Mouse (Mus musculus) heart, embryonic 14.5 days (tissue): Measurements from ENCODE around the gene Csf2rb. TPM values are rescaled to one million over a fixed set of nuclear protein-coding genes. Genes with fewer than 3 reads are reported as not detected.
"Not testable (repeated sequence)": the region's sequence is repeated elsewhere in the genome, so short reads cannot be mapped to it uniquely, and the experiment has no call there.

Experiments used
- ATAC-seq: fragments of 200-750 bp; cut with Nextera tagmentation; 2 replicates; pipeline ENCODE4 v1.8.0; 2017; ENCODE audit warnings: low read depth, moderate TSS enrichment; ENCODE audit not compliant: insufficient number of reproducible peaks, insufficient read depth, low FRiP score
- H3K27ac ChIP-seq, 2 experiments: fragments of 200-500 bp in 1 of 2; fragments of 300-500 bp in 1 of 2; sonication (generic) in 1 of 2; replicated peaks in 1 of 2; 2 replicates each; pipeline ENCODE4 v1.5.1; 2012 to 2014; ENCODE audit warnings: low read depth in 2 of 2, low read length in 2 of 2, control low read depth in 1 of 2, mild to moderate bottlenecking in 1 of 2, mixed read lengths in 1 of 2; ENCODE audit not compliant: control insufficient read depth in 1 of 2, insufficient read depth in 1 of 2
- H3K27me3 ChIP-seq: fragments of 300-500 bp; sonication (generic); 2 replicates; pipeline ENCODE4 v1.6.1; 2014; ENCODE audit warnings: mild to moderate bottlenecking, low read length, control low read depth; ENCODE audit not compliant: control insufficient read depth, insufficient read depth
- H3K36me3 ChIP-seq: fragments of 300-500 bp; sonication (generic); 2 replicates; pipeline ENCODE4 v1.6.1; 2014; ENCODE audit warnings: mild to moderate bottlenecking, control low read depth, low read length, mixed read lengths; ENCODE audit not compliant: control insufficient read depth, insufficient read depth
- H3K4me1 ChIP-seq, 2 experiments: fragments of 200-500 bp in 1 of 2; fragments of 300-500 bp in 1 of 2; sonication (generic) in 1 of 2; 2 replicates each; pipeline ENCODE4 v1.6.1; 2012 to 2014; ENCODE audit warnings: low read length in 2 of 2, control low read depth in 1 of 2, mixed read lengths in 1 of 2; ENCODE audit not compliant: control insufficient read depth in 2 of 2, insufficient read depth in 2 of 2
- H3K4me2 ChIP-seq: fragments of 300-500 bp; sonication (generic); 2 replicates; pipeline ENCODE4 v1.6.1; 2014; ENCODE audit warnings: mild to moderate bottlenecking, low read length
- H3K4me3 ChIP-seq, 2 experiments: fragments of 200-500 bp in 1 of 2; fragments of 300-500 bp in 1 of 2; sonication (generic) in 1 of 2; 2 replicates each; pipeline ENCODE4 v1.5.1; 2012 to 2014; ENCODE audit warnings: low read length in 2 of 2, mild to moderate bottlenecking in 2 of 2, control low read depth in 1 of 2, low read depth in 1 of 2, moderate library complexity in 1 of 2; ENCODE audit not compliant: control insufficient read depth in 1 of 2, insufficient read depth in 1 of 2
- H3K9ac ChIP-seq: fragments of 300-500 bp; sonication (generic); 2 replicates; pipeline ENCODE4 v1.6.1; 2014; ENCODE audit warnings: mild to moderate bottlenecking, low read length
- H3K9me3 ChIP-seq: fragments of 300-500 bp; sonication (generic); 2 replicates; pipeline ENCODE4 v1.6.1; 2016; ENCODE audit warnings: low read length, control low read depth; ENCODE audit not compliant: control insufficient read depth
- WGBS: fragments of 180-500 bp; shearing (Covaris S2); extraction: QIAGEN DNeasy Blood & Tissue Kit; methylation state at CpG from one replicate; pipeline ENCODE4 v1.1.7; 2014; 5-methylcytosine and 5-hydroxymethylcytosine counted together
- polyA plus RNA-seq: library from polyadenylated mRNA; unstranded; fragments of >200 nt; fragmentation: Nextera tagmentation; extraction: Ambion mirVana; gene quantifications from 2 replicates; pipeline ENCODE4 v1.2.1, GENCODE M21; 2014

Gene Csf2rb
- polyA plus RNA-seq, 1 experiment from 2014 or later = 0.99 TPM

- not testable (repeated sequence) for H3K4me1 ChIP-seq, H3K27ac ChIP-seq, H3K27me3 ChIP-seq, H3K4me3 ChIP-seq, H3K4me2 ChIP-seq, H3K36me3 ChIP-seq, ATAC-seq, H3K9me3 ChIP-seq, H3K9ac ChIP-seq
- 74% methylated on average over 5 of the region's 5 CpGs for WGBS
These were observed 11.9 kb upstream of the Csf2rb start for GRCm38 (mm10) chr15:78313659-78314058.

GRCm38 (mm10) chr15:78318338-78319171 lies 7.0 kb upstream of the Csf2rb start:
- H3K4me1 ChIP-seq, H3K36me3 ChIP-seq, H3K27me3 ChIP-seq, H3K9me3 ChIP-seq, H3K4me3 ChIP-seq, ATAC-seq, H3K9ac ChIP-seq, H3K27ac ChIP-seq, H3K4me2 ChIP-seq: not testable (repeated sequence)
- WGBS = 57% methylated on average over 2 of the region's 2 CpGs

DNA sequence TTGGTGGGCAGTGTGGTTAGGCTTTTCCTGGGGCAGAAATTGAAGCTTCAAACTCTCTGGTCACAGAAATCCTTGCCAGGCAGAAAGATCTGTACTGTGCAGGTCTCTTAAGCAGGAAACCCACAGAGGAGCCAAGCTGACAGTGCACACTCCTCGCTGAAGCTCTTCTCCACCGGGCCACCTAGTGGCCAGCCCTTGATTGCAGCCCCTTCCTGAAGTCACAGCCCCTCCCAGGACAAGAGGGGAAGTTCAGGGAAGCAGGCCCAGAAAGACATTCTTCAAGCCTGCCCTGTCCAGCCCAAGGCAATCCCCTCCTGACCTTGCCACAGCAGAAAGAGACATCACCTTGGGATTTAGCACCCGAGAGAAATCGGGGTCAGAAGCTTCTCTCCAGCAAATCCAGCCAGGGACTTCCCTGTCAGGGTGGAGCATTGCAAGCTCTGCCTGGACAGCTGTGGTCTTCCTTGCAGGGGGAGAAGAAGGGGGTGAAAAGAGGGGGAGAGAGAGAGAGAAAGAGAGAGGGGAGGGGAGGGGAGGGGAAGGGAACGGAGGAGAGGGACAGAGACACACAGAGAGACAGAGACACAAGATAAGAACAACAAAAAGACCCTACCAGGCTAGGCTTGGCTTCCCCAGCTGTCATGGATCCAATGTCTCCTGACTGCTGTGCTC lies 4.6 kb upstream of the Csf2rb start:
- Histone ChIP-seq H3K9me3 (no peaks in the 10 kb centered on the region), H3K4me3 (no peak overlapping the region), H3K36me3 (no peaks in the 10 kb centered on the region), H3K27me3 (no peaks in the 10 kb centered on the region), H3K9ac (no peak overlapping the region), H3K4me1 (no peaks in the 10 kb centered on the region), H3K4me2 (no peak overlapping the region), H3K27ac (no peak overlapping the region)
- peak; percentile 73; the same call in 1 of the 2 replicates for ATAC-seq
- 10% methylated on average over 5 of the region's 5 CpGs for WGBS

GRCm38 (mm10) chr15:78323366-78323765 lies 2.2 kb upstream of the Csf2rb start:
- WGBS = 62% methylated on average over 1 of the region's 1 CpGs

DNA sequence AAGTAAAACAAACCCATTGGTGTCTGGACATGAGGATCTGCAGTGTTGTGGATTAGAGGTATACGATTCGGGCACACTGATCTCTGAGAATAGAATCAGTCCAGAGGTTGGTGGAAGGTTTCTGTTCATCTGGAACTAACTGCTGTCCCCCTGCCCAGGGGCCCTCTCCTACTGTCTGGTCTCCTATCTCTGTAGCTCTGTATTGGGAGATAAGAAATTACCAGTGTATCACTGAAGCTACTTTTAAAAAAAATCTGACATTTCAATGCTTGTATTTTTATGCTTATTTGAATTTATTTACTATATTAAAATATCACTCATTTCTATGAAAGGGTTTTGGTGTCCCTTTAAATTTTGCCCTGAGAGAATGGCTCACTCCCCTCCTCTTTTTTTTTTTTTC lies 1.3 kb upstream of the Csf2rb start:
- Histone ChIP-seq H3K27me3 (no peaks in the 10 kb centered on the region), H3K36me3 (no peaks in the 10 kb centered on the region), H3K27ac (no peak overlapping the region), H3K4me2 (no peak overlapping the region), H3K4me3 (no peak overlapping the region), H3K9ac (no peak overlapping the region), H3K4me1 (no peaks in the 10 kb centered on the region), H3K9me3 (no peaks in the 10 kb centered on the region)
- WGBS = 63% methylated on average over 2 of the region's 2 CpGs
- ATAC-seq = no peak

More at GRCm38 (mm10) chr15:78323366-78323765, 2.2 kb upstream of the Csf2rb start:
- H3K9ac ChIP-seq = no peak overlapping the region
- no peaks in the 10 kb centered on the region for H3K36me3 ChIP-seq
- no peaks in the 10 kb centered on the region for H3K4me1 ChIP-seq
- H3K4me3 ChIP-seq = no peak overlapping the region
- H3K9me3 ChIP-seq = no peaks in the 10 kb centered on the region
- H3K4me2 ChIP-seq = no peak overlapping the region
- no peak for ATAC-seq
- H3K27me3 ChIP-seq = no peaks in the 10 kb centered on the region
- H3K27ac ChIP-seq = no peak overlapping the region

GRCm38 (mm10) chr15:78326747-78327146 lies 1.2 kb downstream of the Csf2rb start:
- Histone ChIP-seq H3K4me1 (no peaks in the 10 kb centered on the region), H3K36me3 (no peaks in the 10 kb centered on the region), H3K9me3 (no peaks in the 10 kb centered on the region), H3K27me3 (no peaks in the 10 kb centered on the region), H3K4me3 (no peak overlapping the region), H3K4me2 (no peak overlapping the region), H3K9ac (no peak overlapping the region), H3K27ac (no peak overlapping the region)
- ATAC-seq = no peak
- WGBS = 85% methylated on average over 10 of the region's 10 CpGs

DNA sequence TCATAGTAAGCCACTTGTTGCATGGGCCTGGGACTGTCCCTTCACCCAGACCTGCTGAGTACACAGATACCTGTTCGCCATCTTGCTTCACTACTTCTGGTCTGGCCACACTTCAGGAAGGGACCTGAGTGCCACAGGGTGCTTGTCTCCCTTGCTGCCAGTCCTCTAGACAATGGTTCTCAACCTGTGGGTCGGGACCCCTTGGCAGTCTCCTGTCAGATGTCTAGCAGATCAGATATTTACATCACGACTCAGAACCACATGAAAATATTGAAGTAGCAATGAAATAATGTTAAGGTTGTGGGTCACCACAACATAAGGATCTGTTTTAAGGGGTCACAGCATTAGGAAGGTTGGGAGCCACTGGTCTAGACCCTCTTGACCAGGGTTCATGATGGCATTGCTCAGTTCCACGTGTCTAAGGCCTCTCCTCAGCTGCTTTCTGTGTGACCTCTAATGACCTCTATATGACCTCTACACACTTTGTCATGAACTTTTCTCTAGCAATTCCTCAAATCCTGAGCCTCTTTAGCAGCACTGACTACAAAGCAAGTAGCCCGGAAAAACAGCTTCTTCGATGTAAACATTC lies 2.3 kb downstream of the Csf2rb start:
- H3K9me3 ChIP-seq, H3K4me1 ChIP-seq, H3K36me3 ChIP-seq, H3K27me3 ChIP-seq, H3K4me3 ChIP-seq, H3K9ac ChIP-seq, H3K4me2 ChIP-seq, ATAC-seq, H3K27ac ChIP-seq: not testable (repeated sequence)
- WGBS = 84% methylated on average over 6 of the region's 6 CpGs
